Mouse (Mus musculus): Measurements from ENCODE around the gene Max.
A peak's percentile ranks its signal among the peaks of the same experiment; 100 is the strongest.

Max gene

GRCm38 (mm10) chr12:76920990-76921389 lies 41.0 kb downstream of the Max start:
- DNase-seq (ENCODE audit: low read depth, low spot score): no peak

- DNase-seq (ENCODE audit: low read depth, low spot score): no peak
Measured at GRCm38 (mm10) chr12:76920398-76920797, 41.6 kb downstream of the Max start.

DNA sequence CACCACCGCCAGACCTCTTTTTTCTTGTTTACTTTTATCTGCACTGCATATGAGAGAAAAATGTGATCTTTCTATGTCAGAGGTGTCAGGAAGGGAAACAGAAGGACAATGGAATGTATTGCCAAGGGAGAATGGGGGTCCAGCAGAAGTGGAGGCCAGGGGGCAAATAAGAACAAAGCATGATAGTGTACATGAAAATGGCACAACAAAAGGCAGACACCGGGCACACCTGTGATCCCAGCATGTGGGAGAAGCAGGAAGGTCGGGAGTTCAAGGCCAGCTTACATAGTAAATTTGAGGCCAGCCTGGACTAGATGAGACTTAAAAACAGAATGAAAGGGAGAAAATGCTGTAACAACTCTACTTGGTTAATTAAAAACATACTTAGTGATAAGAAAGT lies 43.1 kb downstream of the Max start:
- DNase-seq (ENCODE audit: low read depth, low spot score): no peak

DNA sequence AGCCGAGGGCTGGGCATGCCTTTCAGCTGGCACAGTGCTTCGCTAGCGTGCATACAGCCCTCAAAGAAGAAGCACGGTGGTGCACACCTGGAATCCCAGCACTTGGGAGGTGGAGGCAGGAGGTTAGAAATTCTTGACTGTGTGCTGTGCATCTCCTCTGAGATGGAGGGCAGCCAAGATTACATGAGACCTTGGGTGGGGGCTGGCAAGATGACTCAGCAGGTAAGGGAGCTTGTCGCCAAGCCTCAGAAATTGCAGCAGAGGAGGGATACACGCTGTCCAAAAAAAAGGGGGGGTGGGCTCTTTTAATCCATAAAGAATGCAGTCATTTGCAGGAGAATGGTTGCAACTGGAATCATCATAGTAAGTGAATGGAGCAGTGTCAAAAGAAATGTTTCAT lies 43.9 kb downstream of the Max start:
- DNase-seq (ENCODE audit: low read depth, low spot score): no peak

GRCm38 (mm10) chr12:76916163-76916562 lies 45.8 kb downstream of the Max start:
- no peak for DNase-seq (ENCODE audit: low read depth, low spot score)

GRCm38 (mm10) chr12:76912193-76912592 lies 49.8 kb downstream of the Max start:
- no peak for DNase-seq (ENCODE audit: low read depth, low spot score)

DNA sequence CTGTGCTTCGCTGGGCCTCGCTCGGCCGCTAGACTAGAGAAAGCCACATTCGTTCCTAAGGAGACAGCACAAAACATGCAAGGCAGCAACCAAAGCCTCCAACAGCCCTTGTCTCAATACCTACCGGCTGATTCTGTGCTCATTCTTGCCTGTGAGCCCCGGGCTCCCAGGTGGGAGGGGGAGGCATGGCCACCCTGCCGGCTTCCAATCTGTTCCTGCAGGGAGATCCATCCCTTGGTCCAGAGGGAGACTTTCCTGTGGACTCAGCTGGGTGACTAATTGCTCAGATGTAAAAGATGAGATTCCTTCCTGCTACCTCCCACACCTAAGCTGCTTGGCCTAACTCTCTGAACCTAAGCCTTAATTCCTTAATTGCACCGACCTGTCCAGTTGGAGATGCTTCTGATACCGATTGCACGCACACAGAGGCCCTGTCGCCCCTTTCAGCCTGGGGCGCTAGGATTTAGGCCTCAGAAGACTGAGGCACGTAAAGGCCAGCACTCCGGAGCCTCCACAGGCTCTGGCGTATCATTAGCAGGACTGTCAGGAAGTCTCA lies 50.8 kb downstream of the Max start:
- DNase-seq (ENCODE audit: low read depth, low spot score): no peak

DNA sequence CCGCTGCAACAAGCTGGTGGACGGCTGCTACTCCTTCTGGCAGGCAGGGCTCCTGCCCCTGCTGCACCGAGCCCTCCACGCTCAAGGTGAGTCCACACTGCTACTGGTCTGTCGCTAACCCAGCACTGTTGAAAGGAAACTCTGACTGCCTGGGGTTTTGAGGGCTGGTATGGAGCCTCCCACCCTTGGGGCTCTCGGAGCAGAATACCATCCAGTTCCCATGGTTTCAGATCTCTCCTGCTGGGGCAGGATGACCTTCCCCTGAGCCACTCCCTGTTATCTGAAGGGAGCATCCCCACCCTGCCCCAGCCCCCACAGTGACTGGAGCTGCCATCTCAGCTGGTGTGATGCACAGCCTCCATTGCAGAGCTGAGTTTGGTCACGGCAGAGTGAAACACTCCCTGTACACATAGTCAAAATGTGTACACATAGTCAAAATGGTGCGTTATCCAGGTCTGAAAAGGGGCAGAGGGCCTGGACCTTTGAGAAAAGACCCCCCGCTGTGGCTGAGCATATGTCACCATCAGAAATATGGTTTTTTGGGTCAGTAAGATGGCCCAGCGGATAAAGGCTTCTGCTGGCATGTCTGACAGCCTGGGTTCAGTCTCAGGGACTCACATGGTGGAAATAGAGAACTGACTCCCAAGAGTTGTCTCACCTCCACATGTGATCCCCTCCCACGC lies 51.6 kb downstream of the Max start:
- no peak for DNase-seq (ENCODE audit: low read depth, low spot score)

GRCm38 (mm10) chr12:76909218-76909617 lies 52.8 kb downstream of the Max start:
- no peak for DNase-seq (ENCODE audit: low read depth, low spot score)

DNA sequence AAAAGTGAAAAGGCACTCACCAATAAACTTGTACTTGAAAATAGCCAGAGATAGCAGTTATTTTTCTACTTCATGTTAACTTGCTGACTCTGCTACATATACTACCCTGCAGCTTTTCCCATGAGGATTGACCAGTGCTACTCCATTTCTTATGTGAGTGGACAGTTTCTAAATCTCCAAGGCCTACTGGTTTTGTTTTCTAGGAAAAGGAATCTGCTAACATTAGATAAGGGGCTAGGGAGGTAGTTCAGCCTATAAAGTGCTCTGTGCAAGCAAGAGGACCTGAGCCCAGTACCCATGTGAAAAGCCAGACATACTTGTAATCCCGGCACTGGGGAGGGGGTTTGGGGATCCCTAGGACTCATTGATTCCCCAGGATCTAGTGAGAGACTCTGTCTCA lies 55.7 kb downstream of the Max start:
- no peak for DNase-seq (ENCODE audit: low read depth, low spot score)

GRCm38 (mm10) chr12:76901508-76902294 lies 60.3 kb downstream of the Max start:
- DNase-seq (ENCODE audit: low read depth, low spot score): no peak

DNA sequence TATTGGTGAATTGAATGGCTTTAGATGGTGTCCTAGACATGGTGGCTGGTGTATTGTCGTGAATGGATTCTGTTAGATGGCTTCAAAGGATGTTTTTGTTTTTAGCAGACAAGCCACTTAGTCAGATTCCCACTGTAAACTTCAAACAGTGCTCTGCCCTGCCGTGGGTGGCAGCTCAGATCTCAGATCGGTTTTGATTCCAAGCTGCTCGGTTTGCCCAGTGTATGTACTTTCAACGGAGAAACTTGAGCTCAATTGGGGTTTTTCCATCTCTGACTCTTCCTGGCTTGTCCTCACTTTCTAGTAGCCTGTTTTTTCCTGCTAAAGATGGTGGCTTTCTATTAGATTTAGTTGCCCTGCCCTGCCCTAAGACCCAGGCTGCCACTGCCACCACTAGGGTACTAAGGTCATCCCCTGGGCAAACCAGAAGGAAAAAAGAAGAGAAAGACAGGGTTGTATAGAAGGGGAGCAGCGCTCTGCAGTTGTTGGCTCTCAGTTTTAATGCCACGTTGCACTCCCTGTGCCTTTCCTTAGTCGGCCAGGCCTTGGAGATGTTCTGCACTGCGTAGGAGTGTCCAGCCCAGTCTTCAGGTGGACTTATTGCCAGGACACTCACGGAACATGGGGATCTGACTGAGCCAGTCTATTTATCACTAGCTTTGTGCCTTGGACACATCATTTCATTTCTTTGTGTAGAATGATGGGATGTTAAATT lies 62.6 kb downstream of the Max start:
- no peak for DNase-seq (ENCODE audit: low read depth, low spot score)

DNA sequence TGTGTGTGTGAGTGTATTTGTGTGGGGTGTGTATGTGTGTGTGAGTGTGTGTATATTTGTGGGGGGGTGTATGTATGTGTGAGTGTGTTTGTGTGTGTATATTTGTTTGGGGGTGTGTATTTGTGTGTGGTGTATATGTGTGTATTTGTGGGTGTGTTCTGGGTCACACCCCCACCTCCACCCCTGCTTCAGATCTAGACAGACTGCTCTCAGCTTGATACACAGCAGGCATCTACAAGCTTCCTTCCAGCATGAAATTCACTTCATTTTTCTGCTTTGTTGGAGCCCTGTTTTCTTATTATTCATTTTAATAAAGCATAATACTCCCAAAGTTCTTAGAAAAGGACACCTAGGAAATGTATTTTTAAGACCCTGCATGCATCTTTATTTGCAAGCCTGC lies 63.9 kb downstream of the Max start:
- DNase-seq (ENCODE audit: low read depth, low spot score): no peak

- DNase-seq (ENCODE audit: low read depth, low spot score): no peak
Measured at GRCm38 (mm10) chr12:76897006-76897405, 65.0 kb downstream of the Max start.

GRCm38 (mm10) chr12:76896566-76896965 lies 65.4 kb downstream of the Max start:
- no peak for DNase-seq (ENCODE audit: low read depth, low spot score)

- no peak for DNase-seq (ENCODE audit: low read depth, low spot score)
Measured at GRCm38 (mm10) chr12:76895777-76896176, 66.2 kb downstream of the Max start.

DNA sequence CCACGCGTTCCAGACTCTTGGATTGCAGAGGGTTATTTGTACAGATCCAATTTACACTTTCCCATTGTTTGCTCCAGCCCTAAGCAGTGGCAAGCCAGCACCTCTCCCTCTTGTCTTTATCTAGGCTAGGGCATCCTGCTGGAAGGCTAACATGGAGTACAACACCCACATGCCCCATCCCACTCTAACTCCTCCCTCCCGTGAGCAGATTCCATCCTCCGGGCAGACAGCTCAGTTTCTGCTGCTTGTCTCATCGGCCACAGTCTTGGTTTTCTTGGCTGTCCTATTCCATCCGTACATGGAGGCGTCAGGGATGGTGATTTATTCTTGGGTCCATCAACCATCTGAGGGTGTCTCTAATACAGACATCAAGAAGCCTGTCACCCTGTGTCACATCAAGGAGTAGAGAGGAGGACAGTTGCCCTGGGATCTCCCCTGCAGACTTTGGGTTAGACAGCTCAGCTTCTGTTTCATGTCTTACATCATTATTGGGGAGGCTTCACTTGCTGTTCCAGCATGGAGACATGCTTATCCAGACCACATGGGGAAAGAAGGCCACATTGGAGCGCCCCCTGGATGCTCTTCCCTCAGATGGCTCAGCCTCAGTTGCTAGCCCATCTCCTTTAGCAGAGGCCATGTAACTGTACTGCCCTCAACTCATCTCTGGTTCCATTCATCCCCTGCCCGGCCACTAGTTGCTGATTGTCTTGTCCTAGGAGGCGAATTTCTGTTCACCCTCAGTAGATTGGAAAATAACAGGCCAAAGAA lies 67.0 kb downstream of the Max start:
- peak; percentile 17 for DNase-seq (ENCODE audit: low read depth, low spot score)

- no peak for DNase-seq (ENCODE audit: low read depth, low spot score)
Measured at GRCm38 (mm10) chr12:76892910-76893695, 68.9 kb downstream of the Max start.

DNA sequence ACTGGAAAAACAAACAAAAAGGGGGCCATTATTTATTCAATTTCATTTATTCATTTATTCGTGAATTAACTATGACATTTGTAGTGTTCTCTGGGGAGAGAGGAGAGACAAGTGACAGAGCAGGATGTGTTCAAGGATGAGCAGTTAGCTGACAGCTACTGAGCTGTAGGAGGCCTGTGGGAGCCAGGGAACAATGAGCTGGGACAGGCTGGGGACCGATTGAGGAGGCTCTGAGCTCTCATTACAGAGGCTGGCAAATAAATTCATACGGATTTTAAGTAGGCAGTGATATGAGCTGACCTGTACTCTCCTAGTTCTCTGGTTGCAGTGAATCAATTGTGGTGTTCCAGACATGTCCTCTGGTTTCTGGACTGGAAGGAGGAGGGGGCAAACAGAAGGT lies 70.8 kb downstream of the Max start:
- no peak for DNase-seq (ENCODE audit: low read depth, low spot score)

GRCm38 (mm10) chr12:76889404-76890184 lies 72.4 kb downstream of the Max start:
- DNase-seq (ENCODE audit: low read depth, low spot score): no peak
